22 mouse cellular contexts compared by ENCODE assay signal in the genomic region with DNA sequence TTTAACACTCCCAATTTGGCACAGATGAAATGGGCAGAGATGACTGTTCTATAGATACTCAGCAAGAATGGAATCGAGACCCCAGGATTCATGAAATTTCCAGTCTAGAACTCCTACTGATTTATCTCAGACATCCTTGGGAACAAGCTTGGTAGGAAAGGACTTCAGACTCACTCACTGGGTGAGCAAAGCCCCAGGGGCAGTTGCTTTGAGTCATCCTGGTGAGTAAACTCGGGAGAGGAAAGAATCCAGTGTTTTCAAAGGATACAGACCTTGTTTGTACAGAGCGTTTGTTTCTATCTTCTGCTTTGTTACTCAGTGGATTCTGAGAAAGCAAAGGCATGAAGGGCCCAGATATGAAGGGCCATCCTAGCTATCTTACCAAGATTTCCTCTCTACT.
DNase-seq lines count a peak whose midpoint lies in the region; ATAC-seq and TF ChIP-seq lines count a peak whose summit lies in the region.
"Had no signal": no experiment of that assay in that cellular context is flagged by ENCODE, and none has a peak within 500 bp of the region (broad histone marks: within the 10 kb centered on the region; RNA-seq: fewer than 3 reads in every experiment).

No protein-coding gene starts in this region.

- ATAC-seq in liver, embryonic 15.5 days (ENCODE audit: insufficient read depth), result no peak
- ATAC-seq: forebrain, embryonic 15.5 days; intestine, embryonic 16.5 days had no signal

- peak overlapping the region; percentile 24; the same call in 1 of the 2 replicates for H3K27ac ChIP-seq in liver, embryonic 15.5 days (replicated peaks)
- peak overlapping the region; percentile 57; the same call in 1 of the 2 replicates for H3K27ac ChIP-seq in embryonic fibroblast, embryonic 13.5 days (ENCODE audit: insufficient read depth, low read length)
- H3K27ac ChIP-seq: embryonic facial prominence, embryonic 15.5 days; forebrain, embryonic 15.5 days; gastrocnemius, adult 2 months; heart, embryonic 15.5 days; hindbrain, embryonic 15.5 days had no signal

- H3K9ac ChIP-seq in liver, embryonic 15.5 days, result no peak overlapping the region
- H3K9ac ChIP-seq: embryonic facial prominence, embryonic 15.5 days; forebrain, embryonic 15.5 days; heart, embryonic 15.5 days; hindbrain, embryonic 15.5 days had no signal

- H3K4me1 ChIP-seq in liver, embryonic 15.5 days (replicated peaks), result peaks cover 18% of the 10 kb centered on the region
- H3K4me1 ChIP-seq in embryonic fibroblast, embryonic 13.5 days (ENCODE audit: control insufficient read depth, insufficient read depth, low read length), result peaks cover 5% of the 10 kb centered on the region

- H3K27me3 ChIP-seq in liver, embryonic 15.5 days, result no peaks in the 10 kb centered on the region
- H3K27me3 ChIP-seq: CH12.LX; embryonic facial prominence, embryonic 15.5 days; forebrain, embryonic 15.5 days; heart, embryonic 15.5 days; hindbrain, embryonic 15.5 days had no signal

- peak; percentile 53 for DNase-seq in adrenal gland, adult 2 months
- no peak for DNase-seq in adrenal gland, postnatal 25 days
- DNase-seq in liver, result no peak
- peak; percentile 36 for DNase-seq in Muller cell, postnatal 12 days (ENCODE audit: inconsistent ontology term)
- DNase-seq in lung, postnatal 36 days, result no peak
- DNase-seq: cerebellum, adult 8-10 months; cerebellum, postnatal 14 days; embryo, embryonic 11 days; gastrocnemius, adult 2 months; gastrocnemius, postnatal 36 days; heart, adult 11 months; heart, postnatal 14 days; kidney, adult 2 months had no signal

- TF ChIP-seq POLR2A in embryonic fibroblast, embryonic 13.5 days (IDR thresholded peaks at IDR 0.05; ENCODE audit: low read depth, low read length), result no peak

- H3K36me3 ChIP-seq in liver, embryonic 15.5 days (replicated peaks), result peaks cover 10% of the 10 kb centered on the region; the same call in 1 of the 2 replicates

- WGBS in liver, embryonic 15.5 days (ENCODE audit: insufficient replicate concordance), result 51% methylated on average over 3 of the region's 3 CpGs

- H3K9me3 ChIP-seq in liver, embryonic 15.5 days (replicated peaks), result no peaks in the 10 kb centered on the region
- H3K9me3 ChIP-seq: embryonic facial prominence, embryonic 15.5 days; forebrain, embryonic 15.5 days; heart, embryonic 15.5 days; hindbrain, embryonic 15.5 days had no signal

- no peak overlapping the region for H3K4me2 ChIP-seq in liver, embryonic 15.5 days
- H3K4me2 ChIP-seq: embryonic facial prominence, embryonic 15.5 days; forebrain, embryonic 15.5 days; heart, embryonic 11.5 days; heart, embryonic 15.5 days; hindbrain, embryonic 15.5 days had no signal

- TF ChIP-seq CTCF in embryonic fibroblast, embryonic 13.5 days (IDR thresholded peaks at IDR 0.05; ENCODE audit: borderline replicate concordance, insufficient read depth, low read length), result no peak

- H3K4me3 ChIP-seq in liver, embryonic 15.5 days (replicated peaks), result no peak overlapping the region
- H3K4me3 ChIP-seq in embryonic fibroblast, embryonic 13.5 days (ENCODE audit: insufficient read depth, low read length), result no peak overlapping the region
- H3K4me3 ChIP-seq: embryonic facial prominence, embryonic 15.5 days; forebrain, embryonic 15.5 days; gastrocnemius, adult 2 months; heart, embryonic 15.5 days; hindbrain, embryonic 15.5 days had no signal

Comparison
In these comparisons a context has a peak if more than half of its experiments do, and no peak if none do; other contexts are left out.
1. DNase-seq: peak in adrenal gland, adult 2 months (single experiment) and Muller cell, postnatal 12 days (single experiment); none in adrenal gland, postnatal 25 days (single experiment), liver (single experiment) and lung, postnatal 36 days (single experiment).